Mouse (Mus musculus) spleen, postnatal 4 days (tissue): Measurements from ENCODE around the gene Ppp1r16b.

Experiments used
- DNase-seq, 2 experiments: peaks; one replicate each; pipeline ENCODE4 v3.0.0; 2022; ENCODE audit warnings: low spot score in 2 of 2

Ppp1r16b gene

DNA sequence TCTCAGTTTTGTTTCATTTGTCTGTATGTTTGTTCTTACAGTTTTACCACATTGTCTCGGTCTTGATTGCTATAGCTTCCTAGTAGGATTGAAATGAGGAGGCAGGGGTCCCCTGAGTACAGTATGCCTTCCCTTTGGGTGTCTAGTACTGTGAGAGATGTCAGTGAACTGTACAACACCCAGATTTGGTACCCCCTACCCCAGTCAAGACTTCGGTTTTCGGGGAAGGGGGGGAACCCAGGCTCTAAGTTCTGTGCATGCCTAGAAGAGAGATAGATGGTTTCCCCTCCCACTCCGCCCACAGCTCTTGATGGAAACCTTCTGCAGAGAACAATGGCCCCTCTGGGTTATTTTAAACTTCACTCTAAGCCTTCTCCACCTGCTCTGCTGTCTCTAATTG, at the start of gene Ppp1r16b:
Gene Ppp1r16b, plus strand, starts transcription at position 301 of the 400 bp plus-strand sequence.
- DNase-seq: no peak

DNA sequence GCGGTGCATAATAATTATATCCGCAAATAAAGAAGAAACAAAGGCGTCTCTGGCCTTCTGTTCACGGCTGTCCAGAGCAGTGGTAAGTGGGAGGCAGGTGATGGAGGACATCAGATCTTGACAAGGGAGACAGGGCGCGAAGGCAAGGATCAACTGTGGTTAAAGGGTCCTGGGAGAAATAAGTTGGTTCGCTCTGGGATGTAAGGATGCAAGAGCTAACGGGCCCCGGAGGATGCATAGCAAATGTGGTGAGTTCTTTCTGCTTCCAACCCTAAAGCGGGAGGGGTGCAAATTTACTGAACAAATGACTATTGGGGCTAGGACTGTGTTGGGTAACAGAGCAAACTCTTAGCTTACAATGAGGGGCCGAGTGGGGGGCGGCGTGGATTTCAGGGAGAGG, 49.5 kb upstream of the Ppp1r16b start:
- no peak for DNase-seq

DNA sequence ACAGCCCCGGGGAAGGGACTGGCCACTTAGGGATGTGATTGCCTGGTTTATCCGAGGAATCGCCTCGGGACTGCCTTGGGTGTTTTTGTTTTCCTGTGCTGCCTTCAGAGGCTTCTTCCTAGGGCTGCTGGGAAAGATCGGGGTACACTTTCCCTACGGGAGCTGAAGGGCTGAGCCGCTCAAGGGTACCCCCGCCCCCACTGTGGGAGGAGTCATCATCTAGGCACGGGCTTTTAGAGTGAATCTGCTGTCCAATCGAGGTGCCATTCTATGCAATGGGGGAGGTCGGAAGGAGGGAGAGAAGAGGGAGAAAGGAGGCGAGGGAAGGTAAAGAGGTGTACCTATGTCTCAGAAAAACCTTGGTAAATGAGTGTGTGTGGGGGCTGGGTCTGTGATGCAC, 48.9 kb upstream of the Ppp1r16b start:
- DNase-seq: no peak

DNA sequence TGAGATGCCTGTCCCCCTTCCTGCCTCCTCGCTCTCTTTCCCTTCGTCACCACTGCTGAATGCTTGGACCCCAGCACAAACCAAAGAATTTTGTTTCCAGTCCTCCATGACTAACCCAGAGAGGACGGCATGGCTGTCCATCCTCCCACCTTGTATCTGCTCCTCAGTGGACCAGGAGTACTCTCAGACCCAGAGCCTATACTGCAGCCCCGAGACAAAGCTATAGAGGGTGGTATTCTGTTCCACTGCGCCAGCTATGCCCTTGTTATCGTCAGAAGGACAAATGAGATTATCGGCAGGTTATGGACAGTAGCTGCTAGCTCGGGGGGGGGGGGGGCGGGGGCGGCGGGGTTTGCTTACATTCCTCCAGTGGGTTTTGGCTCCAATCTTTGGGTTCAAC, 48.4 kb upstream of the Ppp1r16b start:
- no peak for DNase-seq

DNA sequence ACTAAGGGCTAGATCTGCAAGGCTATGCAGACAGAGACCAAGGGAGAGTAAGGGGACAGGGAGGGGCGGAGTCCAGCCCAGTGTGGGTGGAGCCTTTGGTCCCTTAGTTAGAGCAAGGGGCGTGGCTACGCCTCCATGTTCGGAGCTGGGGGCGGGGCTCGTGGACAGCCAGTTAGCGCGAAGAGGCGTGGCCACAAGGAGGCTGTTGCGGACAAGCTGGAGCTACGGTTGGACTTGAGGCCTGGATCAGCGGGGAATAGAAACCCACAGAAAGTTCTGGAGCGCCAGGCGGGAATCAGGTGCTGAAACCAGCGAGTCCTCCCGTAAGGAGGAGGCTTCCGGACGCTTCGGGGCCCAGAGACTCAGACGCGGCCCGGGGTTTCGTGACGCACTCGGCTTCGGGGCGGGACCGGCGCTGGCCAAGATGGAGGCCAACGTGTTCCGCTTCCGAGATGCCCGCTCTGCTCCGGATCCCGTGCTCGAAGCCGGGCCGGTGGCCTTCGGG, 40.4 kb upstream of the Ppp1r16b start, which contains the start of gene Actr5:
Gene Actr5, plus strand, starts transcription at position 171 of the 505 bp plus-strand sequence.
- DNase-seq: peak; percentile 92 to 94

DNA sequence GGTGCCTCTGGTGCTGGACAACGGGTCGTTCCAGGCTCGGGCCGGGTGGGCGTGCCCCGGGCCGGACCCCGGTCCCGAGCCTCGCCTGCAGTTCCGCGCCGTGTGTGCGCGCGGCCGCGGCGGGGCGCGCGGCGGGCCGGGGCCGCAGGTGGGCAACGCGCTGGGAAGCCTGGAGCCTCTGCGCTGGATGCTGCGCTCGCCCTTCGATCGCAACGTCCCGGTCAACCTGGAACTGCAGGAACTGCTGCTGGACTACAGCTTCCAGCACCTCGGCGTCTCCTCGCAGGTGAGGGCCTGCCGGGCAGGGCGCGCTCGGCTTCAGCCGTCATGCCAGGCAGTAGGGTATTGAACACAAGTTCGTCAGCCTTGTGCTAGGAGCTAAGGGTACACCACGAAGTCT, 40.0 kb upstream of the Ppp1r16b start:
- DNase-seq: peak; percentile 33 to 74

DNA sequence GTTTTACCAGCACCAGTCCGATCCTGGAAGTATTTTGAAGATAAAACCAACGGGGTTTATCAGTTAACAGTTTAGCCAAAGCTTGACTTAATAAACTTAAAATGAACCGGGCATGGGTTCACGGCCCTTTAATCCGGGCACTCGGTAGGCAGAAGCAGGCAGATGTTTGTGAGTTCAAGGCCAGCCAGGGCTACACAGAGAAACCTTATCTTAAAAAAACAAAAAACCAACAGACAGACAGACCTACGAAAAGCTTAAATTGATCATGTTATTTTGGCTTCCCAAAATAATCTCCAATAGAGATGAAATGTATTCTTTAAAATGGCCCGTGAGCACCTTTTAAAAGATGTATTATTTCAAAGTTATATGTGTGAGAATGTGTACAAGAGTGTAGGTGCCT, 39.5 kb upstream of the Ppp1r16b start:
- DNase-seq: no peak

DNA sequence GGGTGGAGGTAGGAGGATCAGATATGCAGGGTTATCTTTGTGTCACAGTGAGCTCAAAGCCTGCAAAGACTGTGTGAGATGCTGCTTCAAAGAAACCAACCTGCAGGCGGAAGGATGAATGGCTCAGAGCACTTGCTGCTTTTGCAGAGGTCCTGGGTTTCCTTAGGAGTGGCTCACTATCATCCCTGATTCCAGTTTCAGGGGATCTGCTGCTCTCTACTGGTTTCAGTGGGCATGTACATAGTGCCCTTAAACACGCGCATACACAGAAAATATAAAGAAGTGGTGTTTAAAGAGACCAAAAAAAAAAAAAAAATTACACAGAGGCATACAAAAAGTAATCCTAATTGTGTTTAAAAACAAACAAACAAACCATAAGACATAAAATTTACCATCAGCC, 36.3 kb upstream of the Ppp1r16b start:
- DNase-seq: no peak

DNA sequence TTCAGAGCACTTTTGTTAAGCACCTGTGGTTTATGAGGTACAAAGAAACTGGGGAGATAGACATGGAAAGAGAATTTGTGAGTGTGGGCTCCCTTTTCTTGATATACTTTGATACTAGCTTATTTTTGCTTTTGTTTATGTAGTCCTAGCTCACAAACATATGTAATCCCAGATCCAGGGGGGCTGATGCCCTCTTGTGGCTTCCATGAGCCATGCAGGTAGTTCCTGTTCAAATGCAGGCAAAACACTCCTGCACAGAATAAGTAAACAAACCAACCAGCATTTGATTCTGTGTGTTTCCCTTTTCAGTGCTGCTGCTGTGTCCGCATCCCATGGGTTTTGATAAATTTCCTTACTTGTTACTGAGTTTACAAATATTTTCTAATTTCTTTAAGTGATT, 35.8 kb upstream of the Ppp1r16b start:
- DNase-seq: no peak

DNA sequence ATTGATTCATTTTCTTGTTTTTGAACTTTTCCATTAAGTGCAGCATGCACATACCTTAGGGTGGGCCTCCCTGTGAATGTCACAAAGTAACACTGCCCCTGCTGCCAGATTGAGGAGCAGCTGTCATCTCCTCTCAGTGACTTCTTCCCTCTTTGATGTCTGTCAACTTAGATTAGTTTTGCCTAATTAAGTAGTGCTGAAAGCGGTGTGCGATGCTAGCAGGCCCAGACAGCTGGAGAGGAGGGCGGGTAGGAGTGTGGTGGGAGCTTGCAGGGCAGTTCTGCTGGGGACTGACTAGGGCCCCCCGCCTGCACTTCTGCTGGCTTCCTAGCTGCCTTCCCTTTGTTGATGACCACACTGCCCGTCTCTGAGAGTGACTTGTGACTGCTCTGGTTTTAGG, 33.3 kb upstream of the Ppp1r16b start:
- DNase-seq: no peak

DNA sequence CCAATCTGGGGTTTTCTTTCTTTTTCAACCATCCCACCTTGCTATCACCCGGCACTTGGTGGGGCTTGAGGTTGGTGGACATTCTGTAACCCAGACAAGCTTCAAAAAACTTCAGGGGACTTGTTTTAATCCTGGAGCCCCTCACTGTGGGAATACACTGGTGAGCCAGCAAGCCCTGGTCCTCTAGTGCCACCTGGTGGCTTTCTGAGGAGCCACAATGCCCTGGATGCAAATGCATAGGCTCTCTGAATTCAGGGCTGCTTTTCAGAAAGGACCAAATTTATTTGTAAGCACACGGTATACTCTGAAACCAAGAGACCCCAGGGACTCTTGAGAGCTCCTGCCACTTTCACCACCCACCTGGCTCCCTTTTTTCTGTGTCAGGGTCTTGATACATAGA, 23.3 kb upstream of the Ppp1r16b start:
- DNase-seq: peak; percentile 58 to 80

DNA sequence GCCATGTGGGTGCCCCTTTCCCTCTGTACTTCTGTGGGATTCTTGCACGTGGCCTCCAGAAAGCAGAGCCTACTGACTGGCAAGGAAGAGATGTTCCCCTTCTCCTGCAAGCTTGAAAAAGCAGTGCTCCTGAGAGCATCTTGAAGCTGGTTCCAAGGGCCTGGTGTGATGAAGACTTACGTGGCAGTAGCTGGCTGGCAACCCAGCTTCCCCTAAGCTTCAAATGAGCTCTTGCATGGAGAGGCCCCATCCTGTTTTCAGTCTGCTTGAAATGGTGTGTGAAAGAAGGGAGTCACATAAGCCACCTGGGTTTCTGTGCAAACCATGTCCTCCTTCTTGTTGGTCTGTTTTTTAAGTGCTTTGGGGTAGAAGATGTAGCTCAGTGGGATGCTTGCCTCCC, 22.6 kb upstream of the Ppp1r16b start:
- no peak for DNase-seq

DNA sequence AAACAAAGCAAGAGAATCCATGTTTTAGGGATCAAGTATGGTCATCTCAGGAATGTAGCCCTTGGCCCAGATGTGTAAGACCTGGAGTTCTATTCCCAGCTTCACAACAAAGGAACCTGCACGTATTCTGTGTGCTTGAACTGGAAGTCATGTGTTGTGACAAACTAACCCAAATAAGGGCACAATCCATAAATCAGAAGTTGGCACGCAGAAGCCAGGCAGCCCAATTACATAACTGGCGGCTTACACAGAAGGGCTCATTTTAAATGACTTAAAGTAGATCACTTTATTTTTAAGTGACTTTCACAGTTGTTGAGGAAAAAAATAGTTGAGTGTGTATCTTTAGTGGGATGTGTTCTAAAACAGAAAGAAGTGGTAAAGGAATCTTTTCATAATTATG, 21.4 kb upstream of the Ppp1r16b start:
- no peak for DNase-seq

DNA sequence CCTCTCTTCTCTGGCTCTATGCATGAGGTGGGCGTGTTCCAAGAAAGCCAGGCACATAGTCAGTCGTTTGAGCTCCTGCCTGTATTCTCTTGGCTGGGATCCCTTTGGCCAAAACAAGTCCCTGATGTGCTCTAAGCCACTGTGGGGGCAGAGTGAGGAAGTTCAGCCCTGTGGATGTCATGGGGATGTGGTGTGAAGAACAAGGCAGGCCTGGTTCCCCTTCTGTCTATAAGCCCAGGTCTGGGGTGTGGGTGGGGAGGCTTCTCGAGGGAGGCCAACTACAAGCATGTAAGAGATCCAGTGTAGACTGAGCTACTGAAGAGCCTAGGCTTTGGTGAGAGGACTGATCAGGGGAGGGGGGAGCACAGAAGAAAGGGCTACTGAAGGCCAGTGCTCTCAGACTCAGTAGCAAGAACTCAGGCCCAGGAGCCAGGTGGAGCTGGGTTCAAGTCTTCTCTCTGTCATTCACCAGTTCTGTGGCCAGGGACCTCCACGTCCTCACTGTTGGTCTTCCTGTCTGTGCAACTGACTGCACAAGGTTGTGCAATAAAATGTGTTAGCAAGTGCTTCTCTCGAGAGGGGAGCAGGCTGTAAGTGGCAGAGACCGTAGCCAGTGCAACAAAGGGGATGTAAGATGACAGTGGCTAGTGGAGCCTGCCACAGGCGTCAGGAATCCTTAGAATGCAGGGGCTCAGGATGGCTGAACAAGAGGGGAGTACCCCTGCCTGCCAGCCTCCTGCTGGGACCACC, 13.9 kb upstream of the Ppp1r16b start:
- DNase-seq: no peak

DNA sequence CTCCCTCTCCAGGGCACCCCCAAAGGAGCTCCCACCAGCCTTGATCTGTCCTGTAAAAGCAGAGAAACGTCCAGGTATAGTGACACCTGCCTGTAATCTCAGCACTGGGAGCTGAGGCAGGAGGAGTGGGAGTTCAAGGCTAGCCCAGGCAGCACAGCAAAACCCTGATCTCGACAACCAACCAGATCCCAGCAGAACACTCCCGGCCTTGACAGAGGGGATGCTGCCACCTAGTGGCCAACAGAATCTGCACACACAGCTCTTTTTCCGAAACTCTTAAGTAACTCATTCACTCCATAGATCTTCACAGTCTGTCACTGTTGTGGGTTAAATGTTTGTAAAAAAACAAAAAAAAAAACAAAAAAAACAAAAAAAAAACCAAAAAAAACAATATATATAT, 12.2 kb upstream of the Ppp1r16b start:
- peak; percentile 66 to 88 for DNase-seq

DNA sequence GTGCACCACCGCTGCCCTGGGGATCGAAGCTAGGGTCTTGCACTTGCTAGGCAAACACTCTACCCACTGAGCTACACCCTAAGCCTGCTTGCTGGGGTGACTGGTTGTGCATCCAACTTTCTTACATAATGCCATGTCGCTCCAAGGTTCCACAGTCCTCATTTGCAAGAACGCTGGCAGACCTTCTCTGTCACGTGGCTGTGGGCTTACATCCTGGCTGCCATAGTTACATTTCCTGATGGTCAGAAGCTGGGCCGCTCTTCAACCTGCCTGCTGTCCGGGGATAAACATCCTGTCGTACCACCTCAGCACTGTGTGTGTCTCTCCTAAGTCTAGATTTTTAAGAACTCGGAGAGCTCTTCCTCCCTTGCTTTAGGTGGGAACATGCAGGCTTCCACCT, 10.5 kb upstream of the Ppp1r16b start:
- DNase-seq: no peak

DNA sequence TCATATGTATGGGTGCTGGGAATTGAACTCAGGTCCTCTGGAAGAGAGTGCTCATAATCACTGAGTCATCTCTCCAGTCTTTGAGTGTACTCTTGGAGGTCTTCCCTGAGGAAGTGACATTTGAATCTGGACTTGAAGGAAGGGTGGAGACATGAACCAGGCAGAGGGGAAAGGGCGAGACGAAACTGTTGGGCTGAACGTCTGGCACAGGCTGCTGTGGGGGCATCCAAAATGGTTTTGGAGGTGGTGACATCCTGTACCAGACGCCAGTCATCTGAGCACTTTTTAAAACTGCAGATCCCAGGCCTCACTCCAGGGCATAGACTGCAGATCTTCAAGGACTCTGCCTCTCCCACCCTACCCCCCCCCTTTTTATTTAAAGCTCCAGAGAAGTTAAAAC, 9.4 kb upstream of the Ppp1r16b start:
- DNase-seq: no peak

DNA sequence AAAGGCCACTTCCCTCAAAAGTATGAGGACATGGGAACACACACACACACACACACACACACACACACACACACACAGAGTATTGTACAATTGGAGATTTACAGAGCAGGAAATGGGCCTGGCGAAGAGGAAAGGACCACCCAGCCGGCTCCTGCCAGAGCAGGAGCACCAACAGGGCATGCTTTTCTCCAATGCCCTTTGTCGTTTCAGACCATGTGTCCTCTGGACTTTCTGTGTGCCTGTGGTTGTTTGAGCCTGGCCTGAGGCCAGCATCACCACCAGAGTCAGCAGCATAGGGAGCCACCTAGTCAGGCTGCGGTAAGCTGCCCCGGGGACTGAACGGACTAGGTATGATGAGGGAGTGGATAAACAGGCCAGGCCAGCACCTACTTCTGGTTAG, 6.4 kb upstream of the Ppp1r16b start:
- DNase-seq: no peak

DNA sequence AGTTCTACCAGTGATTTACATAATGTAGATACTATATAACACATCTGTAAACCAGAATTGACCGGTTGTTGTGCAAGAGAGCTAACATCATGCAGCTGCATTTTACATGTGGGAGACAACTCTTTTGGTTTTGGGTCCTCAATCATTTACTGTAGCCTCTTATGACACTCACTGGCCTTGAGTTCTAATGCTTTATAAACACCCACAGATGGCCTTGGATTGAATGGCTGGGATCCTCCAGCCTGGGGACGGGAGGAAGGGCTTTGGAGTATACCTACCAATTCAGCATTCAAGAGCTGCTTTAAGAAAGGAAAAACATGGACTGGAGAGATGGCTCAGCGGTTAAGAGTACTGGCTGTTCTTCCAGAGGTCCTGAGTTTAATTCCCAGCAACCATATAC, 5.9 kb upstream of the Ppp1r16b start:
- DNase-seq: no peak

DNA sequence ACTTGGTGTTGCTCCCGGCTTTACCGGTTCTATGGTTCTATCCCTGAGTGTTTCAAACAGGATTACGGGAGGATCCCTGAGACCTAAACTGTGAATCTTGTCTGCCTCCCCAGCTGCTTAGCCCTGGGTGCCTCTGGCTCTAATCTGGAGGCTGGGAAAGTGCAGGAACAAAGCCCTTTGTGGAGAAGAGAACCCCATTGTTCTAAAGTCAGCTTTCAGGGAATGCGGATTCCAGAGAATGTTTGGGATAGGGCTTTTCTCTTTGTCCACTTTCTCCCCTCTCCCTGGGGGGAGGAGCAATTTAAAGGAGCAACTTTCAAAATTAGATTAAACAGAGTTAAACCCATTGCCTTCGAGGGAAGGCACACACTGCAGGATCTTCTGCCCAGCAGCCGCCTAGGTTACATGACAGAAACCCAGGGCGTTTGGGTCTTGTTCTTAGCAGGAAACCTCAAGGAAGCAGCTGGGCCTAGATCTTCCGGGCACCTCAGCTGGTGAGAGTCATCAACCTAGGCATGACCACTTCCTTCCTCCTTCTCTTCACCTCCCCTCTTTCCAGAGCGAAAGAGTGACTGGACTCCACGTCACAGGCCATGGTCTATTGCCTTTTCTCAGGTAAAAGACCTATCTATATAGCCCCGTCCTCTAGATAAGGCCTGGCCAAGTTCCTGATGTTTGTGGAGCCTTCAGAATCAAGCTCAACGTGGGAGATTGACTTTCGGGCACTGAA, 1.0 kb downstream of the Ppp1r16b start:
- peak in 1 of 2 experiments; percentile 59 for DNase-seq

DNA sequence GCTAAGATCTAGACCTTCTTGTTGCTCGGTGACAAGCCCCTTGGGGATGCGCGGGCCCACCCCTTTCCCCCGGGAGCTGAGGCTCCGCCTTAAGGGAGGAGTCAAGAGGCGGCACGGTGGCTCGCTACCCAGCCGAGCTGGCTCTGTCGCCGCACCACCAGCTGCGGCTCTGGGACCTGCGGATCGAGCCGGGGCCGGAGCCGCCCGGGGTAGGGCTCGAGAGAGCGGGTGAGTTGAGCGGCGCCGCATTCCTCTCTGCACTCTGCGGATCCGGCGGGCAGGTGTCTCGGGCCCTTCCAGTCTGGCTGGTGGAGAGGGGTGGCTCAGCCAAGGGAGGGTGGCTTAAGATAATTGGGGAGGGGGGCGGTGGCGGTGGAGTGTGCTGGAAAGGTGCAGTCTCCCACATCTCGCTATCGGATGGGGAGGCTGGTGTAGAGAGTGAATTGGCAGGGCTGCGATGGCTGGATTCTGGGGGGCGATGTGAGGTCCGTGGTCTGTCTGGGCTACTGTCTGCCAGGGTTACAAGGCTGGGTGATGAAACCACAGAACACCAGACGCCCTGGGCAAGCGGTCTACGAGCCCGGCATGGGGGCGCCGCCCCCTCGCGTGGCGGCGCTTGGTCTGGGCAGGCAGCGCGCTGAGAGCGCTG, 1.9 kb downstream of the Ppp1r16b start:
- peak; percentile 76 to 81 for DNase-seq

DNA sequence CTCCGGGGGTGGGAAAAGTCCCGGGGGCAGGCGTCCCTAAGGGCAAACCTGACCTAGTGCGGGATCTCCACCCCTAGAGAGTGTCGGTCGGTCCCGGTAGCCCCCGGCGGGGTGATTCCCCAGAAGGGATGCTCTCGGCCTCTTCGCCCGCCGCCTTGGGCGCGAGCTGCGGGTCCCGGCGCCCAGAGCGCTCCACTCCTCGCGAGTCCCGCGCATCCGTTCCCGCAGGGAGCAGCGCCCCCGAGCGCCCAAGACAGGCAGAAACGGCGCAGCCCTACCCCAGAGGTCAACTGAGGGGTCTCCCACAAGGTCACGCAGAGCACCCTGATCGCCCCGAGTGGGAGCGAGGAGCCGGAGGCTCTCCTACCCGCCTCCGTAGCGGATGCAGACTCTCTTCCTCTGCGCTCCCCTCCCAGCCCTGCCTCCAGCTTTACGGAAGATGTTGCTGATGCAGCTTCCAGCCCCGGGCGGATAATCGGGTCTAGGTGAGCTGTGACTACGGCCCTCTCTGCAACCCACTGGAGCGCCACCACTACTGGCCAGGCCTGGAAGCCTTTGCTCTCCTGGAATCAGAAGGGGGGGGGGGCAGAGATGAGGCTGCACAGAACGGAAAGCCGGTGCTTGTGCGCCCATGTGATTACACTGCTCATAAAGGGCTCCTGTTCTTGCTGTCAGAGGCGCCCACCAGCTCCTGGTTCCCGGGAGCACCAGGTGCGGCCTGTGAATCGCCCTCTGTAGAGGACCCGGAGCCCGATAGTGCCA, 2.7 kb downstream of the Ppp1r16b start:
- peak; percentile 30 to 77 for DNase-seq
